Mouse (Mus musculus): Measurements from ENCODE around the gene Ppp6r2.

- TF ChIP-seq POLR2A (IDR thresholded peaks at IDR 0.05; ENCODE audit: control insufficient read depth, low read depth, low read length) (no peak), CTCF (IDR thresholded peaks at IDR 0.05; ENCODE audit: control insufficient read depth, insufficient read depth, insufficient replicate concordance, low read depth, low read length) (no peak)
Measured at GRCm38 (mm10) chr15:89285004-89285403, 73.7 kb downstream of the Ppp6r2 start.

All from testis, adult 2 months (tissue).